Comparison of ENCODE assay signal across 8 mouse cellular contexts in genomic region chr5:31527117-31527680, GRCm38 (mm10). TPM values are rescaled to one million over a fixed set of nuclear protein-coding genes. Genes with fewer than 3 reads are reported as not detected.
DNase-seq lines count a peak whose midpoint lies in the region; ATAC-seq and TF ChIP-seq lines count a peak whose summit lies in the region.

No protein-coding gene starts in this region.

- TF ChIP-seq CTCF in liver, postnatal 0 days (IDR thresholded peaks at IDR 0.05; ENCODE audit: low read depth) = no peak

- 2% methylated on average over 40 of the region's 40 CpGs for WGBS in kidney, embryonic 16.5 days
- 3% methylated on average over 40 of the region's 40 CpGs for WGBS in heart, embryonic 16.5 days
- WGBS in liver, postnatal 0 days (ENCODE audit: insufficient replicate concordance) = 2% methylated on average over 39 of the region's 40 CpGs

- H3K9ac ChIP-seq in kidney, embryonic 16.5 days (replicated peaks; ENCODE audit: low read length) = peak overlapping the region; percentile 83
- H3K9ac ChIP-seq in heart, embryonic 16.5 days (ENCODE audit: low read length) = peak overlapping the region; percentile 91
- peak overlapping the region; percentile 95 for H3K9ac ChIP-seq in liver, postnatal 0 days (replicated peaks)

- DNase-seq in kidney, postnatal 4 days = no peak
- DNase-seq in R1 (ENCODE audit: low read depth, low spot score) = peak; percentile 33
- no peak for DNase-seq in liver, postnatal 0 days
- DNase-seq in adrenal gland, adult 2 months = no peak
- DNase-seq in layer of hippocampus, postnatal 25 days (ENCODE audit: extremely low spot score in 1 of 2, low spot score in 1 of 2) = no peak
- DNase-seq in adrenal gland, adult 8-10 months = no peak

- no peaks in the 10 kb centered on the region for H3K9me3 ChIP-seq in kidney, embryonic 16.5 days (ENCODE audit: low read length)
- H3K9me3 ChIP-seq in heart, embryonic 16.5 days (replicated peaks; ENCODE audit: control insufficient read depth, low read length) = no peaks in the 10 kb centered on the region
- H3K9me3 ChIP-seq in liver, postnatal 0 days (ENCODE audit: low read length) = no peaks in the 10 kb centered on the region

- H3K27ac ChIP-seq in kidney, embryonic 16.5 days (ENCODE audit: low read length) = peak overlapping the region; percentile 88
- H3K27ac ChIP-seq in heart, embryonic 16.5 days (ENCODE audit: low read length) = no peak overlapping the region
- peak overlapping the region; percentile 91 for H3K27ac ChIP-seq in liver, postnatal 0 days (ENCODE audit: low read depth)

- no peaks in the 10 kb centered on the region for H3K27me3 ChIP-seq in kidney, embryonic 16.5 days (ENCODE audit: insufficient read depth, low read length)
- H3K27me3 ChIP-seq in heart, embryonic 16.5 days (ENCODE audit: control insufficient read depth, insufficient read depth, low read length) = no peaks in the 10 kb centered on the region
- no peaks in the 10 kb centered on the region for H3K27me3 ChIP-seq in liver, postnatal 0 days (ENCODE audit: insufficient read depth, low read length)

- TF ChIP-seq EP300 in liver, postnatal 0 days (IDR thresholded peaks at IDR 0.05; ENCODE audit: low read depth) = no peak

- peak overlapping the region; percentile 68 for H3K4me3 ChIP-seq in kidney, embryonic 16.5 days (ENCODE audit: low read length)
- peak overlapping the region; percentile 96 for H3K4me3 ChIP-seq in heart, embryonic 16.5 days (ENCODE audit: low read length)
- peak overlapping the region; percentile 100 for H3K4me3 ChIP-seq in liver, postnatal 0 days (ENCODE audit: low read depth, low read length)

- peak overlapping the region; percentile 94 for H3K4me2 ChIP-seq in kidney, embryonic 16.5 days (replicated peaks; ENCODE audit: low read depth, low read length)
- peak overlapping the region; percentile 98 for H3K4me2 ChIP-seq in heart, embryonic 16.5 days (ENCODE audit: low read depth, low read length)
- H3K4me2 ChIP-seq in liver, postnatal 0 days (ENCODE audit: low read depth, low read length) = peak overlapping the region; percentile 98

- ATAC-seq in kidney, embryonic 16.5 days (ENCODE audit: low FRiP score, low TSS enrichment) = peak; percentile 35; the same call in 1 of the 2 replicates
- ATAC-seq in heart, embryonic 16.5 days (replicated peaks; ENCODE audit: extremely low read depth, insufficient read depth, low FRiP score) = peak; percentile 43; the same call in 1 of the 2 replicates
- peak; percentile 24 for ATAC-seq in liver, postnatal 0 days

- peaks cover 33% of the 10 kb centered on the region for H3K36me3 ChIP-seq in kidney, embryonic 16.5 days (ENCODE audit: insufficient read depth, low read length)
- peaks cover 22% of the 10 kb centered on the region for H3K36me3 ChIP-seq in heart, embryonic 16.5 days (ENCODE audit: control insufficient read depth, insufficient read depth)
- H3K36me3 ChIP-seq in liver, postnatal 0 days (replicated peaks; ENCODE audit: insufficient read depth, low read length) = peaks cover 32% of the 10 kb centered on the region

- H3K4me1 ChIP-seq in kidney, embryonic 16.5 days (ENCODE audit: insufficient read depth, low read length) = peaks cover 29% of the 10 kb centered on the region
- H3K4me1 ChIP-seq in heart, embryonic 16.5 days (ENCODE audit: control insufficient read depth, insufficient read depth, low read length) = peaks cover 19% of the 10 kb centered on the region
- peaks cover 18% of the 10 kb centered on the region for H3K4me1 ChIP-seq in liver, postnatal 0 days (ENCODE audit: insufficient read depth)

RNA-seq across cellular contexts. Expression of gene Slc4a1ap, which starts 0.4 kb away (rescaled TPM):
- polyA plus RNA-seq in kidney, embryonic 16.5 days (2015; fragmentation: Nextera tagmentation; extraction: Ambion mirVana) = 31.7 and 36.7 TPM in 2 replicates
- 18.9 and 20.0 TPM in 2 replicates for polyA plus RNA-seq in heart, embryonic 16.5 days (2015; fragmentation: Nextera tagmentation; extraction: Ambion mirVana)
- polyA plus RNA-seq in liver, postnatal 0 days (2015; fragmentation: Nextera tagmentation; extraction: Ambion mirVana) = 8.2 and 8.7 TPM in 2 replicates
- total RNA-seq in adrenal gland, adult 2 months (2021) = 10 to 100 TPM; 27.9 to 31.2 TPM
- 13.9 and 16.4 TPM in 2 replicates for polyA plus RNA-seq in adrenal gland, adult 2 months (2012; rRNA removed)
- total RNA-seq in layer of hippocampus, postnatal 25 days (2021) = 10 to 100 TPM; 49.3 to 50.1 TPM
- total RNA-seq in adrenal gland, adult 8-10 months (2022) = 10 to 100 TPM; 34.9 to 44.1 (median 38.0) TPM

RNA-seq across cellular contexts. Expression of gene Supt7l, which starts 0.4 kb away (rescaled TPM):
- polyA plus RNA-seq in kidney, embryonic 16.5 days (2015; fragmentation: Nextera tagmentation; extraction: Ambion mirVana) = 26.1 and 32.7 TPM in 2 replicates
- 18.6 and 20.2 TPM in 2 replicates for polyA plus RNA-seq in heart, embryonic 16.5 days (2015; fragmentation: Nextera tagmentation; extraction: Ambion mirVana)
- 4.9 and 5.2 TPM in 2 replicates for polyA plus RNA-seq in liver, postnatal 0 days (2015; fragmentation: Nextera tagmentation; extraction: Ambion mirVana)
- total RNA-seq in adrenal gland, adult 2 months (2021) = 10 to 100 TPM; 15.7 to 20.1 TPM
- polyA plus RNA-seq in adrenal gland, adult 2 months (2012; rRNA removed) = 11.7 and 13.0 TPM in 2 replicates
- total RNA-seq in layer of hippocampus, postnatal 25 days (2021) = 10 to 100 TPM; 17.4 to 18.3 TPM
- 10 to 100 TPM; 20.3 to 24.5 (median 22.9) TPM for total RNA-seq in adrenal gland, adult 8-10 months (2022)

RNA-seq across cellular contexts. Expression of gene Gpn1, which starts 32.7 kb away (rescaled TPM):
- polyA plus RNA-seq in kidney, embryonic 16.5 days (2015; fragmentation: Nextera tagmentation; extraction: Ambion mirVana) = 67.2 and 68.0 TPM in 2 replicates
- polyA plus RNA-seq in heart, embryonic 16.5 days (2015; fragmentation: Nextera tagmentation; extraction: Ambion mirVana) = 39.8 and 42.9 TPM in 2 replicates
- polyA plus RNA-seq in liver, postnatal 0 days (2015; fragmentation: Nextera tagmentation; extraction: Ambion mirVana) = 10.9 TPM in 2 replicates
- total RNA-seq in adrenal gland, adult 2 months (2021) = 10 to 100 TPM; 28.6 to 36.3 TPM
- polyA plus RNA-seq in adrenal gland, adult 2 months (2012; rRNA removed) = 38.4 and 48.8 TPM in 2 replicates
- total RNA-seq in layer of hippocampus, postnatal 25 days (2021) = 10 to 100 TPM; 31.8 to 34.1 TPM
- total RNA-seq in adrenal gland, adult 8-10 months (2022) = 10 to 100 TPM; 34.2 to 39.4 (median 36.6) TPM

RNA-seq across cellular contexts. Expression of gene 4930548H24Rik, which starts 41.7 kb away (rescaled TPM):
- polyA plus RNA-seq in kidney, embryonic 16.5 days (2015; fragmentation: Nextera tagmentation; extraction: Ambion mirVana) = 0.17 TPM in 1 of 2 replicates, not detected in the other
- polyA plus RNA-seq in heart, embryonic 16.5 days (2015; fragmentation: Nextera tagmentation; extraction: Ambion mirVana) = not detected in 2 replicates
- not detected in 2 replicates for polyA plus RNA-seq in liver, postnatal 0 days (2015; fragmentation: Nextera tagmentation; extraction: Ambion mirVana)
- under 1 TPM in 1 of 2 experiments, not detected in 1; 0.14 TPM for total RNA-seq in adrenal gland, adult 2 months (2021)
- not detected in 2 replicates for polyA plus RNA-seq in adrenal gland, adult 2 months (2012; rRNA removed)
- under 1 TPM in 1 of 2 experiments, not detected in 1; 0.21 TPM for total RNA-seq in layer of hippocampus, postnatal 25 days (2021)
- total RNA-seq in adrenal gland, adult 8-10 months (2022) = under 1 TPM in 2 of 4 experiments, not detected in 2; 0.22 TPM
